Mouse (Mus musculus) large intestine, adult 2 months (tissue): ENCODE measurements around the gene Lrch2. TPM values are rescaled to one million over a fixed set of nuclear protein-coding genes. Genes with fewer than 3 reads are reported as not detected.
"Not testable (repeated sequence)": the region's sequence is repeated elsewhere in the genome, so short reads cannot be mapped to it uniquely, and the experiment has no call there.

Source experiments
- DNase-seq: peaks from one replicate; pipeline ENCODE4 v3.0.0-alpha.2; 2012; ENCODE audit warnings: low read depth, low spot score
- WGBS: fragments of 180-500 bp; shearing (Covaris S2); methylation state at CpG from one replicate; pipeline ENCODE4 v1.1.7; 2018; 5-methylcytosine and 5-hydroxymethylcytosine counted together
- polyA plus RNA-seq: library from polyadenylated mRNA; depleted of rRNA; stranded (reverse); fragments of >200 nt; gene quantifications from 2 replicates; pipeline ENCODE4 v1.2.3, GENCODE M21; 2012; rRNA removed

The Lrch2 gene
- 0.16 and 0.30 TPM in 2 replicates for polyA plus RNA-seq

DNA sequence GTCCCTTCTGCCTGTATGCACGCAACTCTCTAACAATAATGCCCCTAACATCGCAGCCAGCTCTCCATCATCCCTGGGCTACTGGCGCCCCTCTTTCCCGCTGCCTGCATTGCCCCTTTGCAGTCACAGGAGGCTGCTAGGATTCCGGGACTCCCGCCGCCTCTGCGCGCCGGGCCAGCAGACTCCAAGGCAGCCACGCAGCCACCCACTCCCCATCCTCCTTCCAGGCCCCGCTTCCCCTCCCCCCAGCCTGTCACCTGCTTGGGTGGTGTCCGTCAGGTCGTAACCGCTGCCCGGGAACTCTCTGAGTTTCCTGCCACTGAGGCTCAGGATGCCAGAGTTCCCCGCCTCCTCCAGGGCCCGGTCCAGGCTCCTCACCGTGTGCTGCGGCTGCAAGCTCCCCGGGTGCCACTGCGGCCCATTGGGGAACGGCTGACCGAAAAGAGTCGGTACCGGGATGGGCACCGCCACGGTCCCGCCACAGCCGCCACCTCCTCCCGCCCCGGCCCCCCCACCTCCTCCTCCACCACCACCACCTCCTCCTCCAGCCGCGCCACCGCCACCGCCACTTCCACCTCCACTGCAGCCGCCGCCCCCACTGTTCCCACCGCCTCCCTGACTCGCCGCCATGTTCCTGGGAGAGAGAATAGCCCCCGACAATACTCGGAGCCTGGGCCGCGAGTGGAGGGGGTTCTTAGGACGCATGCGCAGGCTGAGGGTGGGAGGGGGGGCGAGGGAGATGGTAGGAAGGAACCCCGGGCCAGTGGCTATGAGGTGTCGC lies at the start of gene Lrch2:
TSS of gene Lrch2 (minus strand) at position 661 of the 781 bp plus-strand sequence.
- DNase-seq = no peak
- 19% methylated on average over 34 of the region's 50 CpGs for WGBS

DNA sequence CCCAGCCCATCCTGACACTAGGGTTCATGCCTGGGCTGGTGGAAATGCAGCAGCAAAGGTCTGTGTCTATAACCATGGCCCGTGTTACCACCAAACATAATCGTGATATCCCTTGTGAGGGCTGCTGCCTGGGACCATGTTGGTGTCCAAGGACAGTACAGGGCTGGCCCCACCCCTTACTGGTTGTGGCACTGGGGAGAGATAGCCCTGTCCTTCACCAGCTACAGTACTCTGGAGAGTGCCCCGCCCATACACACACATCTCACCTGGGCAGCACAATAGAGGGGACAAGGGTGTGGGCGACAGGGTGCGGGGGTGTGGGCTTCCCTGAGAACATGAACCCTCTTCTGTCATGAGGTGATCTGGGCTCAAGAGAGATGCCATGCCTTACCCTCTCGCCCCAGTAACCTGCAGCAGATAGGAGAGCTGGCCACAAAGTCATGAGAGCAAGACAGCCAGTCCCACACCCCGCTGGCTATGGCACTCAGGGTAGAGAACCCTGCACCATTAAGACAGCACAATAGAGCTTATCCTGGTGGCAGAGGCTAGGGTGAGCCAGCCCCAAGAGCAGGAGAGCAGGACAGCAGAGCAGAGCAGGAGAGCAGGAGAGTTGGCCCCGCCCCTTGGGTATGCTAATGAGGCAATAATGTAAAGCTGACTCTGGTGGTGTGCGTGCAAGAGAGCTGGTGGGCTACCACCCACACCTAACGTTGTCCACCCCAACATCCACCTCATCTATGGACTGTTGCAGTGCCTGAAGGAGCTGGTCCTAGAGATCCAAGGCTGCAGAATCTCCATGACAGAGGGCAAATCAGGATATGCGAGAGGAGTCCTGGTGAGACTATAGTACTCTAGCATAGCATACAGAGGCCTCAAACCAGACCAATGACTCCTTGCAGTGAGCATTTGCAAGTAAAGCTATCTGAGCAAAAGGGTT lies 12.7 kb downstream of the Lrch2 start:
- 62% methylated on average over 11 of the region's 11 CpGs for WGBS
- DNase-seq = no peak

- DNase-seq = no peak
Measured at GRCm38 (mm10) chrX:147538377-147538776, 15.5 kb downstream of the Lrch2 start.

DNA sequence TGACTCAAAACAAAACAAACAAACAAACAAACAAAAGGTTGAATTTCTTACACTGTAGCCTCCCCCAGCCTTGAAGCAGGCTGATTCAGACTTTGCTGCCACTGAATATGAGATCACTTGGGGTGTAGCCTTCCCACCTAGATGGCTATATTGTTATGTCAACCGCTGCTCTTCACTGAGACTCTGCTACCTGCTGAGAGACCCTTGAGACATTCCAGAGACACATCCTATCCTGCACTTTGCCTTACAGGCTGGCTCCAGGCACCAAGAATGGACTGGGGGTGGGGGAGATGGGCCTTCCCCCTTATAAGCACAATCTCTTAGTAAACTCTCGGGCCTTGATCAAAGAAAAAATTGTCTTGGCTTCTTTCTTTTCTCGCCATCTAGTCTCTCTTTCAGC lies 16.8 kb downstream of the Lrch2 start:
- DNase-seq = not testable (repeated sequence)
- WGBS = 76% methylated on average over 3 of the region's 3 CpGs

DNA sequence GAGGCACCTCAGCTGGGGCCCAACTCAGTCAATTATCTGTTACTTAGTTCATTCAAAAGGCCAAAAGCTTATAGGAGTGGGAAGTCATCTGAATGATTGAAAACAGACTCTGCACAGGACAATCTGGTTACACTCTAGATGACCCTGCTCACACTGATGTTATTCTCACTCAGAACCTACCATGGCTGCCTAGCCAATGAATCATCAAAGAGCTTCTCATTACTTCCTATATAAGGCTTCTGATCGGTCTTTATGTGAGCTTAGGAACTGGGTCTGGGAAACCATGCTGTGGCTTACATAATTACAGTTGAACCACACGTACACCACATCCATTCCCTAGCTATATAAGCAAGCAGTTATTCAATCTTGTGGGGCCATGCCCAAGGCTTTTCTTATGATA lies 18.3 kb downstream of the Lrch2 start:
- DNase-seq = no peak
- 77% methylated on average over 2 of the region's 2 CpGs for WGBS

- 48% methylated on average over 4 of the region's 4 CpGs for WGBS
- DNase-seq = no peak
Measured at GRCm38 (mm10) chrX:147531675-147532074, 22.2 kb downstream of the Lrch2 start.

GRCm38 (mm10) chrX:147527646-147528172 lies 26.2 kb downstream of the Lrch2 start:
- WGBS = 61% methylated on average over 7 of the region's 7 CpGs

GRCm38 (mm10) chrX:147489551-147489950 lies 64.3 kb downstream of the Lrch2 start:
- WGBS = 59% methylated on average over 2 of the region's 2 CpGs
- no peak for DNase-seq

More at GRCm38 (mm10) chrX:147527646-147528172, 26.2 kb downstream of the Lrch2 start:
- no peak for DNase-seq

GRCm38 (mm10) chrX:147453610-147454009 lies 100.3 kb downstream of the Lrch2 start, which contains the start of gene Vmn1r239-ps:
Gene Vmn1r239-ps (minus strand): TSS chrX:147453710.
- WGBS = 67% methylated on average over 1 of the region's 1 CpGs
- not testable (repeated sequence) for DNase-seq

DNA sequence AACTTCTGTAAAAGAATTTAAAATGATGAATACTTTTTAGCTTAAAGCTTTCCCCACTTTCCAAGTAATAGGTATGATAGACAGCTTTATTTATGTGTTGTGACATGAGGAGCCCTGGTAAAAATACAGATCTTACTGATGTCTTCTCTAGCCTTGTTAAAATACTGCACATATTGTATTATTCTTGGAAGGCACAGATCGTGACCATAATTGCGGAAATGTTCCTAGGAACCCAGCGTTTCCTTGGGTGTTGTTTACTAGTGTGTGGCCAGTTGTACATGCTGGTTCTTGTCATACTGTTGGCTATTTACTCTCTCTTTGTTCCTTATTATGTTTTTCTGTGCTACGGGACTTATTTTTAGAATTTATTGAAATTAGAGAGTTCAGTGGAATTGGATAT lies 110.5 kb downstream of the Lrch2 start:
- 69% methylated on average over 4 of the region's 4 CpGs for WGBS
- DNase-seq = no peak

DNA sequence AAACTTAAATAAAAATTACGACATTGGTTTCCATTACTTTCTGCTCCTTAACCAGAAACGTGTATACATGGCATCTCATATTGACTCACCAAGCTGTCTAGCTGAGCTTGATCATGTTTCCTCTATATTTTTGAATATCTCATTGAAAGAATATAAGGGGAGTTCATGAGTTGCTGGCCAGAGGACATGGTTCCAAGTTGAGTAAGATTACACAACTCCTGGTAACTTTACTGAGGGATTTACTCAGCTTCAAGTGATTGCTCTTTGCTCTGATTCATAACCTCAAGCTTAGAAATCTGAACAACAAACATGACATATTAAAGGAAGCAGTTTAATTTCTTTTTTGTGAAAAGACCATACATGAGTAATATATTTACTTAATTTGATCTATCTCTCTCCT lies 118.5 kb downstream of the Lrch2 start:
- 65% methylated on average over 2 of the region's 2 CpGs for WGBS
- no peak for DNase-seq

- no peak for DNase-seq
- 60% methylated on average over 1 of the region's 1 CpGs for WGBS
Measured at GRCm38 (mm10) chrX:147429753-147430152, 124.1 kb downstream of the Lrch2 start.

- DNase-seq = no peak
- 18% methylated on average over 1 of the region's 1 CpGs for WGBS
Measured at GRCm38 (mm10) chrX:147429129-147429528, 124.8 kb downstream of the Lrch2 start, which contains the start of gene Il13ra2. Gene Il13ra2 (minus strand): TSS chrX:147429192.

Other genes starting within 250 kb of the Lrch2 start
- not detected in 2 replicates for gene Il13ra2, start 124.9 kb downstream of the Lrch2 start, polyA plus RNA-seq
- not detected in 2 replicates for gene Vmn1r239-ps, start 100.4 kb downstream of the Lrch2 start, polyA plus RNA-seq
- gene Gm15128, start 211.9 kb upstream of the Lrch2 start, polyA plus RNA-seq = not detected in 2 replicates